Mouse (Mus musculus) liver, postnatal 0 days (tissue): ENCODE results near the gene Tnnt2.

Source experiments
- CTCF ChIP-seq: sonication (generic); IDR thresholded peaks from 2 replicates; pipeline ENCODE4 v1.5.1; 2016; ENCODE audit warnings: antibody characterized with exemption, low read depth
- EP300 ChIP-seq: IDR thresholded peaks from 2 replicates; pipeline ENCODE4 v1.6.1; 2016; ENCODE audit warnings: antibody characterized with exemption, low read depth, mild to moderate bottlenecking

DNA sequence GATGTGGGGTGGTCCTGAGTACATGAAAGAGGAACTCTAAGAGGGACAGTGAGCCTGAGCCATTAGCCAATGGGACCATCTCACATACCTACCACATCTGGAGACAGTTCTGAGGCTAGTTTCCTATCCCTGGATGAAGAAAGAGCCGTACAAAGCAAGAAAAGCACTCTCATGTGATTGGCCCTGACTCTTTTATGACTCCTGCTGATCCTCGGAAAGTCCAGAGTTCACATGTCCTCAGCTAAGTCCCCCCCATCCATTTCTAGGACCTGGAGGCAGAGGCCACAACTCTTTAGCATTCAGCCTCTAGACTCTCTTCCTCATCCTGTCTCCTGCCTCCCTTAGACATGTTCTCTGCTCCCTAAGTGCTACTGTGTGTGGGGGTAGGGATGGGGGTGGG is 41.1 kb downstream of the Tnnt2 start:
- TF ChIP-seq EP300, result no peak
- no peak for TF ChIP-seq CTCF
